Mouse (Mus musculus): ENCODE results near the gene Glis3.

The Glis3 gene

DNA sequence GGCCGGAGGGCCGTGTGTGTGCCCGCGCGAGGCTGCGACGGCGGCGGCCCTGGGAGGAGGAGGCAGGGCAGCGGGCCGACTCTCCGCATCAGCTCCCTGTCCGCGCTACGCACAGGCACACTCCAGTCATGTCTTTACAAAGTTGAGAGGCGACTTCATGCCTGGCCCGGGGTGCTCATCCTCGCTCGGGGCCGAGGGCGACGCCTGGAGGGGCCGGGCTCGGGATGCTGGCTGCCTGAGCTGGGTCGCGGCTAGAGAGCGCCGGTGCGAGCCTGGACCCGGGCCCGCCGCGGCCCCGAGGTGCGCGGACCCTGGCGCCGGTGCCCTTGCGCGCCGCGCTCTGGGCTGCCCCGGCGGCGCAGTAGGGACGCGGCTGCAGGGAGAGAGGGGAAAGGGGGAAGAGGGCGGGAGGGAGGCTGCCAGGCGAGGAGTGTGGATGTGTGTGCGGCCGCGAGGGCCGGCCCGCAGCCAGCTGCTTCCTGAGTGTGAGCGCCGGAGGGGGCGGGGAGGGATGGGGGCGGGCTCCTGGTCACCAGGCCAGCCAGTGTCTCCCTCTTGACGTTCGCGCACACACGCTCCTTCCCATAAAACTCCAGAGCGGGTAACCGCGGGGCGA, at the start of gene Glis3:
TSS of gene Glis3 (minus strand) at position 302 of the 616 bp plus-strand sequence.
- DNase-seq (ENCODE audit: low spot score in 2 of 2): no peak

DNA sequence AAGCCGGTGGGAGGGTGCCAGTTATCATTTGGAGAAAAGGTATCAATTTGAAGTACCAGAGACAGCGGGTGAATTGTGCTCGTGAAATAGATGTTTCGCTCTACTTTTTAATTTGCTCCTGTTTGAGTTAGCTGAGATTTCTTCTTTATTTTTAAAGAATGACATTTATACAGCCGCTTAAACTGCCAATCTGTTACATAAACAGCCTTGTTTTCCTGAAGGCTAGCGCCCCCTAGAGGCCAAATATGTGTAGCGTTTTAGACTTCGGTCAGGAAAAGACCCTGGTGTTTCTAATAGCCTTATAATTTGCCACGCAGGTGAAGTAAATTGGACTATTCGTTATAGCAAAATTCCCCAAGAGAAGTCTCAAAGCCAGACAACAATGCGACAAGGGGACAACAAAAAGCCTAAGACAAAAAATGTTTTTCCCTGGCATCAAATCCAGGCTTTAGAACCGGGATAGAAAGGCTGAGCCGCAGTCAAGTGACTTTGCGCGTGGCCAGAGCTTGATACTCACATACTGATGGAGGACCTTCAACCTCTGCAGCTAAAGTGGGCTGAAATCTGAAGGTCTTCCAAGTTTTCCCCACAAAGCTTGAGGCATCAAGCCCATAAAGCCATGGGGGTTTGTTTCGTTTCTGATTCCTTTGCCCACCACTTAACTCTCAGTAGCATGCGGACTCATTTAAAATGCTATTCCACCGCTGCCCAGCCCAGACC, 46.4 kb upstream of the Glis3 start:
- peak in 1 of 2 experiments; percentile 9 for DNase-seq (ENCODE audit: low spot score in 2 of 2)

DNA sequence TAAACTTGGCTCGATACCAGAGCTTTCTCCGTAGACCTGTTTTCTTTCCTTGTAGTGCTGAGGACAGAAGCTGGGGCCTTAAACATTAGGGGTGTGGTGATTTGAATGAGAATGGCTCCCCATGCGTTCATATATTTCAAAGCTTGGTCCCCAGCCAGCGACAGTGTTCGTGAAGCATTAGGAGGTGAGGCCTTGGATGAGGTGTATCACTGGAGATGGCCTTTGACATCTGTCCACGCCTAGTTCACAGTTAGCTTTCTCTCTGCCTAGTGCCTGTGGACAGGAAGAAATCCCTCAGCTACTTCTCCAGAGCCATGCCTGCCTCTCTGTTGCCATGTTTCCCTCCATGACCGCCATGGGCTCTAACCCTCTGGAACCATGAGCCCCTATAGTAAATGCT, 44.8 kb upstream of the Glis3 start:
- no peak for DNase-seq (ENCODE audit: low spot score in 2 of 2)

DNA sequence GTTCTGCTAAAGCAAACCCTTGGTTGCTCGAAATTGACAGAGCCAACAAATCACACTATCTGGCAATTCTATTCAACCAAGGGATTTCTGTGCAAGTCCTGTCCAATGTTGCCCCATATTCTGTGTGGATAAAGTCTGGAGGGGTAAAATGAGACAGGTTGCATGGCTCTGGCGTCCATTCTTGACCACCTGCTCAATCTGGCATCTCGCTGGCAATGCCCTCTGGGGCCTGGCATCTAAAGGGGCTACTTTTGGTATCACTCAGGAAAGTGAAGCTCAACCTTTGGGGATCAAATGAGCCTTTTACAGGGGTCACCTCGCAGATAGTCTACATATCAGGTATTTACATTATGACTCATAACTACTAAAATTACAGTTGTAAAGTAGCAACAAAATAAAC, 42.7 kb upstream of the Glis3 start:
- no peak for DNase-seq (ENCODE audit: low spot score in 2 of 2)

DNA sequence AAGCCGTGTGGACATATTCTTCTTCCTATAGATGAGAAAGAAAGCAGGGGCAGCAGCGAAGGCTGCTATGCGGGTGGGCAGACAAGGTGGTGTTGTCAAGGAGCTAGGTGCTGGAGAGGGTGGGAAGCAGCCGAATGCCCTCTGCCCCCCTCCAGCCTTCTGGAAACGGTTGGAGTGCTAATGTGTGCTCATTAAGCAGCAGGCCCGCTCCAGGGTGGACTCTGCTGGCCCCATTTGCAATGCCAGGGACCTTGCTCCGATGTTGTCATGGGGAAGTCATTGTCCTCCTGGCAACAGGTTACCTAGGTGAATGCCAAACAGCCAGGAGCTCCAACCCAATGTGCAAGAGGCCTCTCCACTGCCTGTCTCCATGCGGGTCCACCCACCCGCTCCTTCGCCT, 42.0 kb upstream of the Glis3 start:
- no peak for DNase-seq (ENCODE audit: low spot score in 2 of 2)

DNA sequence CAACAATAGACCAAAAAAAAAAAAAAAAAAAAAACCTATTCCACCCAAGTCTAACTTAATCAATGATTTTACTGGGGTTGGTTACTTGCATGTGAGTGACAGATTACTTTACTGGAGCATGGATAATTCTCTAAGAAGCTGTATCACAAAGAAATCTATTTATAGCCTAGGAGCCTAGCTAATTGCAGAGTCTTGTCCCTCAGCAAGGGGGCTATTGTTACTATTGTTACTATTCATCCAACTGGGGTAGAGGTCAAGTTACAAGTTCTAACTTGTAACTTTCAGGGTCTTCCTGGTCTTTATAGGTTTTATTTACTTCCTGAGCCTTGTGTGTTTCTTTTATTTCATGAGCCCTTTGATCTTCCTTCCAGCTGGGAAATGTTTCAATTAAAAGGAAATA, 40.1 kb upstream of the Glis3 start:
- DNase-seq (ENCODE audit: low spot score in 2 of 2): no peak

DNA sequence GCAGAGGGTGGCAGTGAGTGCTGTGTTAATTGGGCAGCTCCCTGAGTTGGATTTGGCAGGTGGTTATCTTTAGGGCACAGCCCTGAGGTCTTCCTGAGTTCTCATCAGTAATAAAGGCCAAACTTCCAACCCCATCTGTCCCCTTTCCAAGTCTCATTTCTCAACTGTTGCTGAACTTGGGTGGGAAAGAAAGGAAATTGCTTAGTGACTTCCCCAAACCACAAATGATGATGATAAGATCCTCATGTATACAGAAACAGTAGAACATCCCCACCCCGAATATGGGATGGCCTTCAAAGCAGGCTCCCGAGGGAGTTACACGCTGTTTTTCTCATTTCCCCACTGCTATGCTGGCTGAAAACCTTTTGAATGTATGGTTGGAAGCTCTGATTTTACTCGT, 34.8 kb upstream of the Glis3 start:
- no peak for DNase-seq (ENCODE audit: low spot score in 2 of 2)

DNA sequence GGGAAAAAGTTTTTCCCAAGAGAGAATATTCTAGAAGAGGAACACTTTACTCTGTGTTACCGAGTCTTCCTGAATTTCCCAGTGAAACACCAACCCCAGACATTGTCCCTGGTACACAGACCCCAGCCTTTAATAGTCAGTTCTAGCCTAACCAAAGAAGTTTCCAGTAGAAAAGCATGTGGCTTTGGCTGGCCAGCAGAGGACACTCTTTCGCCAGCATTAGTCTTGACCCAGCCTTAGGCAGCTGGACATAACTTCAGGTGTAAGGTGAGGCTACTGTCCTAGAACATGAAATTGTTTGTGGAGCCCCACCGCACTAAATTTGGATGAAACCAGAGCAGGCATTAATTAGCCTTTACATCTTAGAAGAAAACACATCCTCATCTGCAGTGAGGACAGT, 17.8 kb upstream of the Glis3 start:
- no peak for DNase-seq (ENCODE audit: low spot score in 2 of 2)

DNA sequence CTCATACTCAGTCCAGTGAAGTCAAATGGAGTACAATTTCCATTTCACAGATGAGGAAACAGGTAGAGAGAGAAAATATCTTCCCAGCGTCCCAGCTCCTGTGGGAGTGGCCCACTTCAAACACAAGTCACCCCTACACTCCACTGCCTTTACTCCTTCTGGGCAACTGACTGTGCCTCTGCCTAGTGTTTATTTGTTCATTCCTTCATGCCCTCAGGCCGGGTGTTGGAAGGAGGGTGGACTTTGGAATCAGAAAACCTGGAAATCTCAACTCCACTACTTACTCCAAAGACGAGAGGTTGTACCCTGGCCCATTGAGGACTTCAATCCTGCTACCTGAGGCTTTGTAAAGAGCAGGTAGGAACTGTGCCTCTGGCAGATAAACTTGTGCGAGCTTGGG, 6.5 kb upstream of the Glis3 start:
- no peak for DNase-seq (ENCODE audit: low spot score in 2 of 2)

DNA sequence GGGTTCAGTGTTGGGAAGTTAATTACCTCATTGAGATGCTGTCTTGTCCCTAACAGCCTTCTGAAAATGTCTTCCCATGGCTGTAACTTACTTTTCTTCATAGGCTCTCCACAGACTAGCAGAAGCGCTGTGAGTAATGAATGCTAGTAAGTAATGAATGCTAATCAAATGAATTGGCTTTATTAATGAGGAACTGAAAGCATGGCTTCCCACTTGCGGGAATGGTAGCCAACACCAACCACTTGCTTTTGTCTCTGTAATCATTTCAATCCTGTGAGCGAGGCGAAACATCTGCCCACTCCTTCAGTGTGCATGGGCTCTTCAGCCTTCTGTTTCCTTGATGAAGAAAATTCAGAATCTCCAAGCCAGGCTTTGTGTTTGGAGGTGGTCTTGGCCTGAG, 5.6 kb upstream of the Glis3 start:
- DNase-seq (ENCODE audit: low spot score in 2 of 2): no peak

DNA sequence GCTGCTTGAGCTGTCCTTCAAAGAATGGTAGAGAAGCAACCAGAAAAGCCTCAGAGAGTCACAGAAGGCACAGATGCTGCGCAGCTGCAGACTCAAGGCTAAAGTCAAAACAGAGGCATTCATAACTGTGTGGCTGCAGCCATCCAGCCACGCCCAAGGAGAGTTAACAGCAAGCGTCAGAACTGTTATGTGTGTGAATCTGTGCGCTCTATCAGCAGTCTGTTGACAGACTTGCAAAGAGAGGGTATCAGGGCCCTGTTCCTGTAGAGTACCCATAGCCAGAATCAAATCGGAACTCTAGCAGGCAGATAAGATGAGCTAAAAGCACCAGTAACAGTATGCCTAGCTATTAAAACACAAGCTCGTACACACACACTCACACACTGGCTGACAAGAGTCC, 4.5 kb upstream of the Glis3 start:
- no peak for DNase-seq (ENCODE audit: low spot score in 2 of 2)

DNA sequence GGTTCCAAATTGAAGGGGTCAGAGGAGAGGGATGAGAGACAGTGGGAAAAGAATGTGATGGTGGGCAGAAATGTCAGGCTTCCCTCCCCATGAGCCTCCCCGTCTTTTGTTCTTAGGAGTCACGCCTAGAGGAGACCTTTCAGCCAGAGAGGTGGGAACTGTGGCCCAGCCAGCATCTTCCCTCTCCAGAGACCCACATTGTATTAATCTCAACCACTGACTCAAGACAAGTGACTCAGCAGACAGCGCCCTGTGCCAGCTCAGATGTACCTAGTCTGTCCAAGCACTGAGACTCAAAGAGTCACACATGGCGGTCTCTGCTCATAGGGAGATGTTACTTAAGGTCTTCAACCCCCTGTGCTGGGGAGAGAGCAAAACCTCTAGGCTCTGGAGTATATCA, 3.5 kb upstream of the Glis3 start:
- DNase-seq (ENCODE audit: low spot score in 2 of 2): no peak

DNA sequence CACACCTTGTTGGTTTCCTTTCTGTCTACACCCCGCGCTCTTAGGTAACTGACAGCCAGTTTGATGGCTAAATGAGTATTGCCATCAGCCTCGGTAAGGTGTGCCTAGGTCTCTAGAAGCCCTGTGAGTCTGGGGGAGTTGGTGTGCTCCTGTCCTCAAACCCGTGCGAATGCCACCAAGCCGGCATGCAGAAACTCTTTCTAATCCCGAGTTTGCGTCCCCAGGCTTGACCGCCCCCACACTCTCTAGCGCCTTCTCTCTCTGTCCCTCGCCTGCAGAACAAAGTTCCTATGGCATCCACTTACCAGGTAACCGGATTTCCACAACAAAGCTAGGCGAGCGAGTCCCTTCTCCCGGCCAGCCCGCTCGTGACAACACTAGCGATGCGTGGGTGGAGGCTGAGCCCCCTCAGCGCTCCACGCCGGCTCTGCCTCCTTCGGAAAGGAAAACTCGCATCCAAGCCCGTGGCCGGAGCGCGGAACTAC, 544 bp downstream of the Glis3 start:
- no peak for DNase-seq (ENCODE audit: low spot score in 2 of 2)

DNA sequence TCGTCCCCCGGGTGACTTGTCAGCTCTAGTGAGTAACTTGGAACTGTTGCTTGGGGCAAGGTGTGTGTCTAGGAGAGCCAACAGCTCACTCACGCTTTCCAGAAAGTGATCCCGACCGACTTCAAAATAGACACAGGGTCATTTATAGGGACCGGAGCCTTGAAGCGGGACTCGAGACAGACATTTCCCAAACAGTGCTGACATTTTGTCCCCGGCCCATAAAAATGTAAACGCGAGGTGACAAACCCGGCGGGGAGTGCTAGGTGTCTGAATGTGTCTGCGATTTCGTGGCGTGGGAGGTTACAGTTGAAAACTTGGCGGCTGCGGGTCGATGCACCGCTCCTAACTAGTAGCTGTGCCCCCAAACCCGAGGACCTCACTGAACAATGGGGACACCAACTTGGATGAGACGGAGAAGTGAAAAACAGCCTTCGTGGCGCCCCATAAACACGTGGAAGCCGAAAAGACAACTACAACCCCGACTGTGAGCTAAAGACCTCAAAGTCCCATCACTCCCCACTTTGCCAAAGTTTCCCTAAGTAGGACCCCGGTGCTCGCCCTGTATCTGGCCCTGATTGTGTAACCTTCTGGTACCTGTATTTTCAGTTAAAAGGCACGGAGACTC, 1.1 kb downstream of the Glis3 start:
- no peak for DNase-seq (ENCODE audit: low spot score in 2 of 2)

DNA sequence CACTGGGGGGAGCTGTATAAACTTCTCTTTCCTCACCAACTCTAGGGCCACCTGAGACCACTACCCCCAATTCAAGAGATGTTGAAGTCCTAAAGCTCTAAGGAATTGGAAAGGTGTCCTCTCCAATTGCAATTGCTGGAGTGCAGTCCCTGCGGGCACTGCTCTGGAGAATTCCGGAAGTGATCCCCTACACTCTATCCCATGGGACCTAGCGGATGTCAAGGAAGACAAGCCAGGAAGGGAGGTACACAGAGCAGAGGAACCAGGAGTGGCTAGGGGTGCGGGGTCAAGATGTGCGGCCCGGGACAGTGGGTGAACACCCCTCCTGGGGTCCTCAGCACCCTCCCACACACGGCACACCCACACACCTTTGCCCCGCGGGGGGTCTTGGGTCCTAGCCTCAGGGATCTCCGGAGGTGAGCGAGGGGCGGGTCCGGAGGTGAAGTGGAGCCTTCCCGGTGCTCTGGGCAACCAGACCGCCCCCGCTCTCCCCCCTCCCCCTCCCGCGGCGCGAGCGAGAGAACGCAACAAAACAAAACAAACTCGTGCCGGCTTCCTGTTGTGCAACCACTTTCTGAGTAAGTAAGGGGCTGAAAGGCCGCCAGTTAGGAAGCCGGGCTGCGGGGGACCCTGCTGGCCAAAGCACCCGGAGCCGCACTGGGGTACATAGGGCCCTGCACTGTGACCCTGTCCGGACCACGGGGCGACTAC, 2.0 kb downstream of the Glis3 start:
- no peak for DNase-seq (ENCODE audit: low spot score in 2 of 2)

DNA sequence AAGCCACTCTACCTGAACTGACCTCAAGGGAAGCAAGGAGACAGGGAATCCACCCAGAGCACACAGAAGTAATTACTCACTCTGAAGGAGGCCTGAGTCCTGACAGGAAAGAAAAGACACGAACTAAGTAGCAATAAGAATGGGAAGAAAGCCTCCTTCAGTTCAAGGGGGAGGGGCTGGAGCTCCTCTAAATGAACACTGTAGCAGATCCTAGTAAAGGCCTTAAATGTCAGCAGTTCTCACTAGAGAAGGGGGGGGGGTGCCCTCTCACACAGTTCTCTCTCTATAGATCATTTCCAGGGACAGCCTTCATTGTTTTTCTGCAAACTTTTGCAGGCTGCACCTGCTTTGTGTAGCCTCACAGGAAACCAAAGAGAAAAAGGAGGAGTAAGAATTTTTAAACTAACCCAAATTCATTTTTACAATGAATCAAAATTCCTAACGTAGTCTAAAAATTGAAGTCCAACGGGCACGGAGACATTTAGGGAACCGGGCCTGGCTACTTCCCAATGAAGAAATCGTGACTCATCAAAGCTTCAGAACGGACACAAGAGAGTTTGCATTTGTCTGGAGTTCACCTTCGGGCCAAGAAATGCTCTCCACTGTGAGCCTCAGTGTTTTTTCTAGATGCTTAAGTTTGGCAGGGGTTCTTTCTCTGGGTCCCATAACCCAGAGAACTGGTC, 2.7 kb downstream of the Glis3 start:
- DNase-seq (ENCODE audit: low spot score in 2 of 2): no peak

DNA sequence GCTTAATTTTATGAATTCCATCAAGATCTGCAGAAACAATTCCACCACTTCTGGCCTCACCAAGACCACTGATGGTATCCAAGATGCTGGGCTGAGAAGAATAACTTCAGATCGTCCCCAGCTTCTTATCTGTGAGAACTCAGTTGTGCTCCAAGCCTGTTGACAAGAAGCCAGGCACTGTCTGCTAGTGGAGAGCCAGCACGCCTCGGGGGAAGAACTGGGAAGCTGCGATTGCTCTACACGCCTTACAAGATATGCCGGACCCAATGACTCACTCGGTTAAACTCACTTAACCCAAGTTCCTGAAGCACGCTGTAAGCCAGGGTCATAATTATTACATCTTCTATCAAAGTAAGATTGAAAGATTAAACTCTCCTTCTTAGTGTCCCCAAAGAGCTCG, 16.1 kb downstream of the Glis3 start:
- DNase-seq (ENCODE audit: low spot score in 2 of 2): no peak

DNA sequence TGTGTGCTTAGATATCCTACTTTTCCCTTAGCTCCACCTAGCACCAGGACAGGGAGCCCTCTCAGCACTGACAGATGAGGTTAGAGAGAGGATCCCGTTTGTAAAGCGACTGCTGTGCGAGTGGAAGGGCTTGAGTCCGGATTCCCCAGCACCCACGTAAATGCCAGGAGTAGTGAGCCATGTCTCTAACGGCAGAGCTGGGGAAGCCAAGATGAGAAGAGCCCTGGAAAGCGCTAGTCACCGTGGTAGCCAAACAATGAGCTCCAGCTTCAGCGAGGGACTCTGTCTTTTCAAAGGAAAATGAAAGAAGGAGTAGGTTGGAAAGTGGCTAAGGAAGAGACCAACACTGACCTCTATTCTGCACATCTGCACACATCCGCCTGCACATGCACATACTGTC, 16.7 kb downstream of the Glis3 start:
- no peak for DNase-seq (ENCODE audit: low spot score in 2 of 2)

DNA sequence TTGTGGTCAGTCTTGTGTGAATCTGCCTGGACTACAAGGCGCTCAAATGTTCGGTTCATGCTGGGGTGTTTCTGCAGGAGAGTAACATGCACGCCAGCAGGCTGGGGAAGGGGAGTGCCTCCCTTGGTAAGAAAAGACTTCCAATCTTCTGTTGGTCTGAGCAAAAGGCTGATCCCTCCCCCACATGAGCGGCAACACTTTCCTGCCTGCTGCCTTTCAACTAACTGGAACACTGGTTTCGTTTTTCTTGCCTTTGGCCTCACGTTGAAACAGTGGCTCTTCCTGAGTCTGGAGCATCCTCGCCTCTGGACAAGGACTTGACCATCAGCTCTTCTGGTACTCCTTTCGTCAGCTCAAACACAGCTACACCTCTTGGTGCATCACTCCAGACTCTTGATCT, 17.4 kb downstream of the Glis3 start:
- no peak for DNase-seq (ENCODE audit: low spot score in 2 of 2)

DNA sequence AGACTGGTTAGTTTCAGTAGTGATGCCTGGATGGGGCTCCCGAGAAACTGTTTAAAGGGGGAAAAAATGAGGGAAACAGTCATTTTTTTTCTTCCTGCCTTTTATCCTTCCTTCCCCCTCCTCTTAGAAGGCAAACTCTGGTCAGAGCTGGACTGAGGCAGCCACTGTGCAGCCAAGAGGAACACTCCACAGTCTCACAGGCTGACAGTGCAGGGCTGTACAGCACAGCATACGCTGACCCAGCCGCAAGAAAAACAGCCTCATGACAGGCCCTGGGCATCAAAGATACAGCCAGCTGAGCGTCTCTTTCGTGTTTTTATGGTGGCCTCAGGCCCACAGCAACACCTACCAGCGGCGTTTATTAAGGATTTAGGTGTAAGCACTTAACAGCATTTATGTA, 19.0 kb downstream of the Glis3 start:
- no peak for DNase-seq (ENCODE audit: low spot score in 2 of 2)

DNA sequence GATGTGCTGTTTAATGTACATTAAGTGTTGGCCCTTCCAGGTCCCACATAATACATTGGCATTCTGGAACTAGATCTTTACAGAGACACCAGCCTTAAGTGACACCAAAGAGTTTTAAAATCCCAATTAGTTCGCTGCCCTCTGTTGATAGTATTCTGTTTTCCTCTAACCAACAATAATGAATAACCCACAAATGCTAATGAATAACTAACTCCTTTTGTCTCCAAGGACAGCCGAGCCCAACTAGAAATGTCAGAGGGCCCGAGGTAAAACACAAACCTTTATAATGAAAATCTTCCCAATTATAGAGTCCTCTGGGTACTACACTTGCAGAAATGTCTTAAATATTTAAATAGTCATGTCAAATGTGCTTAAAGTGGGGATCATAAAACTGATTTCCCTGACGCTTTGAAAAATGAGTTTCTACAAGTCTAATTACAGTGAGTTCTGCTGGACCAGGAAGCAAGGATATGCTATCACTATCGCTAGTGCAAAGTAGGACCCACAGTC, 22.1 kb downstream of the Glis3 start:
- no peak for DNase-seq (ENCODE audit: low spot score in 2 of 2)

DNA sequence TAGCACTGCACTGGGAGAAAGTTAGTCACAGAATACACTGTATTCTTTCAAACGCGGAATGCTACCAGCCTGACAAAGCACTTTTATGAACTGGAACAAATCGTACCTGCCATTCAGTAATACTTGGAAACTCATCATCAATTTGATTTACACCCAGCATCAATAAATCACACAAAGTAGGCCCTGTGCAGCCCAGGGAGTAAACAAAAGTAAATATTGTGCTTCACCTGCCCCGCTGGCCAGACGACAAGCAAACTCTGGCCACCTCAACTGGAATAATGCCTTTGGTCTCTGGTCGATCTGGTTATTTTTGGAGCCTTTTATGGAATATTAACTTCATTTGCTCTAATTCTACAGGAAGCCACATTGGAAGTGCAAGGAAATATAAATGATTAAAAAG, 23.0 kb downstream of the Glis3 start:
- DNase-seq (ENCODE audit: low spot score in 2 of 2): no peak

All from spleen, postnatal 14 days (tissue).